Mouse (Mus musculus) kidney, embryonic 16.5 days (tissue): ENCODE measurements at regions not wholly inside any gene's neighbourhood (a gene's known extent, or its start where the extent isn't known, plus 50 kb on each side); places are given as distances from the start of the nearest gene placed in this dataset.
"Not testable (repeated sequence)": the region's sequence is repeated elsewhere in the genome, so short reads cannot be mapped to it uniquely, and the experiment has no call there.

Source experiments
- ATAC-seq: fragments of 200-750 bp; cut with Nextera tagmentation; 2 replicates; pipeline ENCODE4 v1.8.0; 2017; ENCODE audit warnings: moderate TSS enrichment; ENCODE audit not compliant: low FRiP score, low TSS enrichment
- H3K27ac ChIP-seq: fragments of 300-500 bp; sonication (generic); 2 replicates; pipeline ENCODE4 v1.5.1; 2014; ENCODE audit warnings: low read length
- H3K27me3 ChIP-seq: fragments of 300-500 bp; sonication (generic); 2 replicates; pipeline ENCODE4 v1.6.1; 2014; ENCODE audit warnings: low read length, control low read depth, mixed read lengths; ENCODE audit not compliant: insufficient read depth
- H3K36me3 ChIP-seq: fragments of 300-500 bp; sonication (generic); 2 replicates; pipeline ENCODE4 v1.6.1; 2014; ENCODE audit warnings: low read length, control low read depth, mixed read lengths; ENCODE audit not compliant: insufficient read depth
- H3K4me1 ChIP-seq: fragments of 300-500 bp; sonication (generic); 2 replicates; pipeline ENCODE4 v1.6.1; 2014; ENCODE audit warnings: low read length, control low read depth, mixed read lengths; ENCODE audit not compliant: insufficient read depth
- H3K4me2 ChIP-seq: fragments of 300-500 bp; sonication (generic); replicated peaks from 2 replicates; pipeline ENCODE4 v1.6.1; 2014; ENCODE audit warnings: low read depth, low read length
- H3K4me3 ChIP-seq: fragments of 300-500 bp; sonication (generic); 2 replicates; pipeline ENCODE4 v1.5.1; 2014; ENCODE audit warnings: mild to moderate bottlenecking, low read length
- H3K9ac ChIP-seq: fragments of 300-500 bp; sonication (generic); replicated peaks from 2 replicates; pipeline ENCODE4 v1.6.1; 2014; ENCODE audit warnings: low read length
- H3K9me3 ChIP-seq: fragments of 300-500 bp; sonication (generic); 2 replicates; pipeline ENCODE4 v1.6.1; 2016; ENCODE audit warnings: low read length, control low read depth
- WGBS: fragments of 180-500 bp; shearing (Covaris S2); extraction: QIAGEN DNeasy Blood & Tissue Kit; methylation state at CpG from one replicate; pipeline ENCODE4 v1.1.7; 2014; 5-methylcytosine and 5-hydroxymethylcytosine counted together

- H3K4me3 ChIP-seq, result no peak overlapping the region
- no peak overlapping the region for H3K4me2 ChIP-seq
- H3K27me3 ChIP-seq, result no peaks in the 10 kb centered on the region
- H3K4me1 ChIP-seq, result no peaks in the 10 kb centered on the region
- H3K36me3 ChIP-seq, result no peaks in the 10 kb centered on the region
- H3K27ac ChIP-seq, result no peak overlapping the region
- 0 out of 2 replicates have a peak, but pooled peaks cover 2% of the 10 kb centered on the region for H3K9me3 ChIP-seq
- H3K9ac ChIP-seq, result no peak overlapping the region
- 76% methylated on average over 5 of the region's 5 CpGs for WGBS
- ATAC-seq, result no peak
These were observed 100.6 kb downstream of the Vmn2r79 start for GRCm38 (mm10) chr7:87096500-87096899.

DNA sequence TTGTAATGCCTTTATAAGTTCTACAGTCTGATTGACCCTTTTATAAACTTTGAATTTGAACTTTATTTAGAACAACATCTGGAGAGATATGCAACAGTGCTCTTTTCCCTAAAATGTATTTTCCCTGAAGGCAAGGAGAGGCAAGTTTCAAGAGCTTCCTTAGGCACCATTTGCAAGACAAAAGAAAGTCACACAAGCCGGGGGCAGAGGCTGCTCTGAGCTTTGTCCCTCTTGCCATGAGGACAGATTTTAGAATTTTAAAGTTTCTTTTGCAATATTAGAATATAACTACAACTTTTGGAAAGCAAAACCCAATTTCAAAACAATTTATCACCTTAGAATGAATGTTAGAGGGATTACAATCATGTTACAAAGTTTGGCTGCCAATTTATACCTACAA lies 103.7 kb downstream of the Vmn2r79 start:
- not testable (repeated sequence) for H3K27ac ChIP-seq, ATAC-seq, H3K4me3 ChIP-seq, H3K27me3 ChIP-seq, H3K4me1 ChIP-seq, H3K9me3 ChIP-seq, H3K9ac ChIP-seq, H3K4me2 ChIP-seq, H3K36me3 ChIP-seq
- WGBS, result 46% methylated on average over 1 of the region's 1 CpGs

GRCm38 (mm10) chr7:87100377-87100776 lies 104.5 kb downstream of the Vmn2r79 start:
- not testable (repeated sequence) for H3K36me3 ChIP-seq, H3K4me2 ChIP-seq, H3K4me3 ChIP-seq, H3K27me3 ChIP-seq, H3K9me3 ChIP-seq, ATAC-seq, H3K9ac ChIP-seq, H3K27ac ChIP-seq, H3K4me1 ChIP-seq

- H3K4me3 ChIP-seq, H3K36me3 ChIP-seq, H3K4me1 ChIP-seq, ATAC-seq, H3K27ac ChIP-seq, H3K27me3 ChIP-seq, H3K4me2 ChIP-seq, H3K9me3 ChIP-seq, H3K9ac ChIP-seq: not testable (repeated sequence)
- WGBS, result 86% methylated on average over 5 of the region's 5 CpGs
These were observed 105.4 kb downstream of the Vmn2r79 start for GRCm38 (mm10) chr7:87101281-87101680.

- Histone ChIP-seq H3K4me2 (0 out of 2 replicates have a peak overlapping the region, but pooled peaks have one; percentile 23), H3K27me3 (no peaks in the 10 kb centered on the region), H3K9me3 (no peaks in the 10 kb centered on the region), H3K4me1 (no peaks in the 10 kb centered on the region), H3K27ac (no peak overlapping the region), H3K36me3 (no peaks in the 10 kb centered on the region), H3K9ac (no peak overlapping the region), H3K4me3 (no peak overlapping the region)
- WGBS, result 31% methylated on average over 3 of the region's 3 CpGs
- ATAC-seq, result peak; percentile 27; the same call in 1 of the 2 replicates
These were observed 114.5 kb downstream of the Vmn2r79 start for GRCm38 (mm10) chr7:87110312-87110984.

DNA sequence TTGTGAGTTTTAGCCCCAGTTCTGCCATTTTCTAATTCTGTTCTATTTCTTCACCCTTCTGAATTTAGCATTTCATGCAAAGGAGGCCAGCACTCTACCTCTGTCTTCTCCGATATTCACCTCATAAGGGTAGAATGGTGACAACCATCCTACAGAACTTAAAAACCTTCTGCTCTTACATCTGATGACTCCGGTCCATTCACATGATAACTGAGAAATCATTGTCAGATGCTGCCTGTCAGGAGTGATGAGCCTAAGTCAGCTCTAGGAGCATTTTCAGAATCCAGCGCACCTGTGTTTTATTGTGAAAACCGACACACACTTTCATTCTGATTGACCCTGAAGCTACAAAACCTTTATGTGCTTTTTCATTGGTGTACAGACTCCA lies 115.1 kb downstream of the Vmn2r79 start:
- WGBS, result 74% methylated on average over 4 of the region's 4 CpGs
- H3K4me1 ChIP-seq, result no peaks in the 10 kb centered on the region
- H3K4me2 ChIP-seq, result 0 out of 2 replicates have a peak overlapping the region, but pooled peaks have one; percentile 23
- ATAC-seq, result no peak
- no peaks in the 10 kb centered on the region for H3K27me3 ChIP-seq
- H3K27ac ChIP-seq, result no peak overlapping the region
- no peaks in the 10 kb centered on the region for H3K36me3 ChIP-seq
- H3K9ac ChIP-seq, result no peak overlapping the region
- H3K9me3 ChIP-seq, result no peaks in the 10 kb centered on the region
- no peak overlapping the region for H3K4me3 ChIP-seq

DNA sequence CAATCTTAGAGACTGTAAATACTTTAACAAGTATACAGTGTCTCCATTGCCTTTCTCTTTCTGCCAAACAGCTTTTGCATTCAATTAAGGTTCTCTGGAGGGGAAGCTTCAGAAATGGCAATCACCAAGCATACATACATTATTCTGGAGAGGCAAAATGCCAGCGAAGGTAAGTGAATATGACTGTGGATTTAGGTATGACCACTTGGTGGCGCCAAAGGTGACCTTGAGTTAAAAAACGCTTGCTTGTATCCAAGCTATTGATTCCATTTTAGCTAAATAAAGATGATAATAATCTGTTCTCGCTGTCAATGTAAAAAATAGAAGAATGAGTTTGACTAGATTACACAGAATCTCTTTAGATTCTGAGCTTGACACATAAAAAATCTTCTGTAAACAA lies 117.7 kb downstream of the Vmn2r79 start:
- Histone ChIP-seq H3K27me3 (no peaks in the 10 kb centered on the region), H3K4me1 (no peaks in the 10 kb centered on the region), H3K9ac (no peak overlapping the region), H3K4me3 (no peak overlapping the region), H3K9me3 (no peaks in the 10 kb centered on the region), H3K27ac (no peak overlapping the region), H3K4me2 (no peak overlapping the region), H3K36me3 (no peaks in the 10 kb centered on the region)
- WGBS, result 3% methylated on average over 4 of the region's 4 CpGs
- ATAC-seq, result no peak

- Histone ChIP-seq H3K4me1 (no peaks in the 10 kb centered on the region), H3K9ac (no peak overlapping the region), H3K9me3 (no peaks in the 10 kb centered on the region), H3K27ac (no peak overlapping the region), H3K27me3 (no peaks in the 10 kb centered on the region), H3K4me2 (no peak overlapping the region), H3K4me3 (no peak overlapping the region), H3K36me3 (no peaks in the 10 kb centered on the region)
- 88% methylated on average over 1 of the region's 1 CpGs for WGBS
- no peak for ATAC-seq
These were observed 123.4 kb upstream of the Nox4 start for GRCm38 (mm10) chr7:87122516-87122915.

- Histone ChIP-seq H3K9ac (no peak overlapping the region), H3K36me3 (no peaks in the 10 kb centered on the region), H3K27me3 (no peaks in the 10 kb centered on the region), H3K4me1 (no peaks in the 10 kb centered on the region), H3K4me3 (no peak overlapping the region), H3K9me3 (no peaks in the 10 kb centered on the region), H3K4me2 (no peak overlapping the region), H3K27ac (no peak overlapping the region)
- 44% methylated on average over 1 of the region's 1 CpGs for WGBS
- no peak for ATAC-seq
These were observed 100.0 kb upstream of the Nox4 start for GRCm38 (mm10) chr7:87145896-87146295.

DNA sequence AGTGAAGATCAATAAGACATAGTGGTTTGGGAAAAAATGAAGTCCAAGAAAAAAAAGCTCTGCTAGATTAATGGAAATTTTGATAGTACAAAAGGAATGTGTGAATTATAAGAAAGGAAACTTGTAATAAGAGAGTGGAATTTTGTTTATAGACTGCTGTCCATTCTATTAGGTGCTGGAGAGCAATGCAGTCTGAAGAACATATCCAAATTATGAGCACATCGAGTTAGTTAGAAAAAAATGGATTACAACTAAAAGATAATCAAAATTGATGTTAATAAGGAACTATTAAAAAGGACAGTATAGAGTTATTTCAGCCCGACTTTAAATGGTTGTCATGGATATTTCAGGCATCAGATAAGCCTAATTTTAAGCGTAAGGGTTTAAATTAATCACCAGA lies 98.2 kb upstream of the Nox4 start:
- ATAC-seq, result no peak
- no peaks in the 10 kb centered on the region for H3K4me1 ChIP-seq
- 68% methylated on average over 3 of the region's 3 CpGs for WGBS
- H3K36me3 ChIP-seq, result no peaks in the 10 kb centered on the region
- H3K9me3 ChIP-seq, result no peaks in the 10 kb centered on the region
- H3K4me2 ChIP-seq, result no peak overlapping the region
- H3K27ac ChIP-seq, result no peak overlapping the region
- no peak overlapping the region for H3K4me3 ChIP-seq
- no peaks in the 10 kb centered on the region for H3K27me3 ChIP-seq
- H3K9ac ChIP-seq, result no peak overlapping the region
